Mouse (Mus musculus) liver, embryonic 14.5 days (tissue): ENCODE measurements at regions not wholly inside any gene's neighbourhood (a gene's known extent, or its start where the extent isn't known, plus 50 kb on each side); places are given as distances from the start of the nearest gene placed in this dataset.

Experiments used
- CTCF ChIP-seq: IDR thresholded peaks from 2 replicates; pipeline ENCODE4 v1.5.1; 2016; ENCODE audit warnings: antibody characterized with exemption, low read depth, control low read depth
- EP300 ChIP-seq: IDR thresholded peaks from 2 replicates; pipeline ENCODE4 v1.6.1; 2016; ENCODE audit warnings: antibody characterized with exemption, low read depth

DNA sequence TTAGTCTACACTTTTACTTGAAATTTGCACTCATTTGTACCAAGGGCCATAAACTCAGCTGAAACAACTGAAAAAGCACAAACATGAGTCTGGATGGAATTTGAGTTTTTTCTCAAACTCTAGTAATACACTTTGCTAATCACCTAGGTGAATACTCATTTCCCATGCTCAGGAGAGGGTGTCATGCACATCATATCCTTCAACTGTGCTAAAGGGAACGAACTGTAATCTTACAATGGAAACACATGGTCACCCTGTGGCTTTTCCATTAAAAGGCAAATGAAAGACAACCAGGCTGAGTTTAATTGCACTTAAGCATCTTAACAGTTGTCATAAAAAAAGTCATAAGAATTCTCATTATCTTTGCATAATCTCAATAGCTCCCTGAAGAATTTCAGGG, 71.1 kb downstream of the 4930544G11Rik start:
- no peak for TF ChIP-seq CTCF
- TF ChIP-seq EP300, result no peak
